In genomic region chr7:84152374-84152773, GRCm38 (mm10) we compare ENCODE assay signal across 7 mouse cellular contexts. TPM values are rescaled to one million over a fixed set of nuclear protein-coding genes. Genes with fewer than 3 reads are reported as not detected.
DNase-seq lines count a peak whose midpoint lies in the region; ATAC-seq and TF ChIP-seq lines count a peak whose summit lies in the region.

No protein-coding gene starts in this region.

- H3K27ac ChIP-seq in lung, embryonic 15.5 days, result no peak overlapping the region
- no peak overlapping the region for H3K27ac ChIP-seq in forebrain, embryonic 11.5 days (ENCODE audit: low read depth, low read length)
- H3K27ac ChIP-seq in limb, embryonic 11.5 days (replicated peaks; ENCODE audit: low read depth, low read length), result no peak overlapping the region; the same call in 1 of the 2 replicates
- H3K27ac ChIP-seq in small intestine, adult 2 months (ENCODE audit: insufficient read depth, low read depth, low read length), result no peak overlapping the region

- H3K9me3 ChIP-seq in lung, embryonic 15.5 days, result no peaks in the 10 kb centered on the region
- no peaks in the 10 kb centered on the region for H3K9me3 ChIP-seq in forebrain, embryonic 11.5 days (ENCODE audit: control insufficient read depth, low read length)
- no peaks in the 10 kb centered on the region for H3K9me3 ChIP-seq in limb, embryonic 11.5 days (ENCODE audit: control insufficient read depth, low read length)

- TF ChIP-seq POLR2A in small intestine, adult 2 months (IDR thresholded peaks at IDR 0.05; ENCODE audit: low read depth, low read length), result no peak

- peaks cover 5% of the 10 kb centered on the region; the same call in 1 of the 2 replicates for H3K36me3 ChIP-seq in lung, embryonic 15.5 days
- H3K36me3 ChIP-seq in forebrain, embryonic 11.5 days (ENCODE audit: control insufficient read depth, insufficient read depth, low read length), result peaks cover 3% of the 10 kb centered on the region; the same call in 1 of the 2 replicates
- H3K36me3 ChIP-seq in limb, embryonic 11.5 days (ENCODE audit: control insufficient read depth, insufficient read depth, low read length), result no peaks in the 10 kb centered on the region
- H3K36me3 ChIP-seq in small intestine, adult 2 months (ENCODE audit: control insufficient read depth, insufficient read depth, low read length), result peaks cover 4% of the 10 kb centered on the region; the same call in 1 of the 2 replicates

- ATAC-seq in lung, embryonic 15.5 days (ENCODE audit: borderline replicate concordance, extremely low read depth, low FRiP score, low TSS enrichment), result no peak
- peak; percentile 13 for ATAC-seq in forebrain, embryonic 11.5 days (replicated peaks; ENCODE audit: low FRiP score)
- no peak for ATAC-seq in limb, embryonic 11.5 days (ENCODE audit: insufficient number of reproducible peaks, low FRiP score, low TSS enrichment, low read depth)

- DNase-seq in lung, postnatal 36 days, result no peak
- DNase-seq in forebrain, embryonic 11.5 days (ENCODE audit: low spot score), result no peak
- no peak for DNase-seq in limb, embryonic 11.5 days (ENCODE audit: low spot score)
- DNase-seq in c-Kit-positive CD71-positive TER-119-positive erythroid progenitor cells, embryonic 14.5 days (ENCODE audit: low spot score), result no peak
- no peak for DNase-seq in retina, postnatal 1 day

- 54% methylated on average over 6 of the region's 6 CpGs for WGBS in lung, embryonic 15.5 days
- 62% methylated on average over 6 of the region's 6 CpGs for WGBS in forebrain, embryonic 11.5 days
- 58% methylated on average over 6 of the region's 6 CpGs for WGBS in limb, embryonic 11.5 days
- WGBS in small intestine, adult 2 months, result 68% methylated on average over 6 of the region's 6 CpGs

- H3K9ac ChIP-seq in lung, embryonic 15.5 days, result peak overlapping the region; percentile 84; the same call in 1 of the 2 replicates
- peak overlapping the region; percentile 96; the same call in 1 of the 2 replicates for H3K9ac ChIP-seq in forebrain, embryonic 11.5 days (ENCODE audit: low read length)
- H3K9ac ChIP-seq in limb, embryonic 11.5 days (ENCODE audit: low read length), result no peak overlapping the region

- H3K4me2 ChIP-seq in lung, embryonic 15.5 days, result peak overlapping the region; percentile 87
- peak overlapping the region; percentile 26; the same call in 1 of the 2 replicates for H3K4me2 ChIP-seq in forebrain, embryonic 11.5 days (ENCODE audit: low read depth, low read length, severe bottlenecking)
- peak overlapping the region; percentile 66 for H3K4me2 ChIP-seq in limb, embryonic 11.5 days (ENCODE audit: low read depth, severe bottlenecking)

- H3K27me3 ChIP-seq in lung, embryonic 15.5 days, result no peaks in the 10 kb centered on the region
- no peaks in the 10 kb centered on the region for H3K27me3 ChIP-seq in forebrain, embryonic 11.5 days (ENCODE audit: control insufficient read depth, insufficient read depth, low read length)
- H3K27me3 ChIP-seq in limb, embryonic 11.5 days (ENCODE audit: control insufficient read depth, insufficient read depth, low read length), result no peaks in the 10 kb centered on the region
- H3K27me3 ChIP-seq in small intestine, adult 2 months (ENCODE audit: control insufficient read depth, insufficient read depth, low read length), result no peaks in the 10 kb centered on the region

- H3K4me1 ChIP-seq in lung, embryonic 15.5 days, result peaks cover 36% of the 10 kb centered on the region
- peaks cover 2% of the 10 kb centered on the region; the same call in 1 of the 2 replicates for H3K4me1 ChIP-seq in forebrain, embryonic 11.5 days (replicated peaks; ENCODE audit: control insufficient read depth, insufficient read depth, low read length)
- peaks cover 12% of the 10 kb centered on the region for H3K4me1 ChIP-seq in limb, embryonic 11.5 days (ENCODE audit: control insufficient read depth, insufficient read depth, low read length)
- peaks cover 18% of the 10 kb centered on the region; the same call in 1 of the 2 replicates for H3K4me1 ChIP-seq in small intestine, adult 2 months (ENCODE audit: control insufficient read depth, insufficient read depth, insufficient read length, low read length)

- peak overlapping the region; percentile 95 for H3K4me3 ChIP-seq in lung, embryonic 15.5 days
- peak overlapping the region; percentile 84 for H3K4me3 ChIP-seq in forebrain, embryonic 11.5 days (ENCODE audit: low read depth, low read length)
- peak overlapping the region; percentile 76 for H3K4me3 ChIP-seq in limb, embryonic 11.5 days (ENCODE audit: low read depth, low read length)
- peak overlapping the region; percentile 78 for H3K4me3 ChIP-seq in small intestine, adult 2 months (ENCODE audit: low read depth, low read length)

- TF ChIP-seq CTCF in small intestine, adult 2 months (IDR thresholded peaks at IDR 0.05; ENCODE audit: extremely low read depth, insufficient read length, insufficient replicate concordance, low read depth, low read length), result peak; percentile 15; the same call in 1 of the 2 replicates

RNA-seq across cellular contexts. Expression of gene Abhd17c, which starts 0.7 kb away (rescaled TPM):
- polyA plus RNA-seq in lung, embryonic 15.5 days (2015; fragmentation: Nextera tagmentation; extraction: Ambion mirVana), result 64.3 and 68.7 TPM in 2 replicates
- polyA plus RNA-seq in forebrain, embryonic 11.5 days (2014; fragmentation: Nextera tagmentation; extraction: Ambion mirVana), result 71.3 and 77.7 TPM in 2 replicates
- polyA plus RNA-seq in limb, embryonic 11.5 days (2014; fragmentation: Nextera tagmentation; extraction: Ambion mirVana), result 51.8 and 57.1 TPM in 2 replicates
- 114 and 292 TPM in 2 replicates for polyA plus RNA-seq in small intestine, adult 2 months (2012; rRNA removed)

Comparison
In these comparisons a context has a peak if more than half of its experiments do, and no peak if none do; other contexts are left out.
1. H3K4me2 ChIP-seq: peak in every context shown above with its lines; median percentile 87 in lung, embryonic 15.5 days; 66 in limb, embryonic 11.5 days; 26 in forebrain, embryonic 11.5 days.